Mouse (Mus musculus): ENCODE results near the gene Synpo2. TPM values are rescaled to one million over a fixed set of nuclear protein-coding genes. Genes with fewer than 3 reads are reported as not detected.

Synpo2 gene
- 1.4 and 1.7 TPM in 2 replicates for polyA plus RNA-seq (2015; fragmentation: Nextera tagmentation; extraction: Ambion mirVana)

DNA sequence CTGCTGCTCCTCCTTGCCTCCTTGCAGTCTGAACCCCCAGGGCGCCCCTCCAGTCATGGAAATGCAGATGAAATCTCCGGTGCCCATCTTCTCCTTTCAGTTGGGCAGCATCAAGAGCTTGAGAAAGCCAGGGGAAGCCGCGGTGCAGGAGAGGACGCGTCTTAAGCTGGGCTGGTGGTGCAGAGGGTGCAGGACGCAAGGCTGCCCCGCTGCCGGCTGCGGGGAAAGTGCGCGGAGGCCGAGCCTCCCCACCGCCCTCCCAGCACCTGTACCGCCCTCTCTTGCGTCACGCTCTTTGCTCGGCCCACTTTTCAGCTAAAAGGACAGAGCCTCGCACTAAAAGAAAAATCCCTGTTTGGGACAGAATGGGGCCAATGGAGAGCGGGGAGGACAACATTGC is at the start of gene Synpo2:
Gene Synpo2 (minus strand): TSS at position 229 of the 400 bp plus-strand sequence.
- Histone ChIP-seq H3K27ac (no peak within 1 kb of the TSS), H3K4me2 (peak within 1 kb of the TSS; percentile 81), H3K4me3 (peak within 1 kb of the TSS; percentile 50), H3K9me3 (no peaks in the 10 kb centered on the region), H3K36me3 (replicated peaks) (no peaks in the 10 kb centered on the region), H3K9ac (peak within 1 kb of the TSS; percentile 42), H3K4me1 (peaks cover 6% of the 10 kb centered on the region; the same call in 1 of the 2 replicates), H3K27me3 (replicated peaks) (peaks cover 7% of the 10 kb centered on the region)
- WGBS: under 1% methylated on average over 20 of the region's 20 CpGs
- ATAC-seq (replicated peaks): peak; percentile 82

DNA sequence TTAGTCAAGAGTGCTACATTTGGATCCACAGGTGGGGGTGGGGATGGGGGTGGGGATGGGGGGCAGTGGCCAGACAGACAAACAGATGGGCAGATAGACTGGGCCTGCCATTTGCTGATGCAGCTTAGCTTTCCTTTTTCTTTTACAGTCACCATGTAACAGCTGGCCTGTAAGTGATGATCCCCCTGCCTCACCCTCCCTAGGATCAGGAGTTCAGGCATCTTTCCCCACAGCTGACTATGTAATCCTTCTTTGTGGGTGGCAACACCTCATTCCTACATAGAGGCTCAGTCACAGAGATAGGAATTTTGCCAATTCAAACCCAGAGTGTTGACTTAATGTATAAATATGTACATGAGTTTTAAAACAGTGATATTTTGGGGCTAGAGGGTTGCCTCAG is 49.7 kb upstream of the Synpo2 start:
- Histone ChIP-seq H3K9ac (no peak overlapping the region), H3K4me1 (no peaks in the 10 kb centered on the region), H3K4me3 (no peak overlapping the region), H3K9me3 (no peaks in the 10 kb centered on the region), H3K27me3 (replicated peaks) (no peaks in the 10 kb centered on the region), H3K27ac (no peak overlapping the region), H3K36me3 (replicated peaks) (no peaks in the 10 kb centered on the region), H3K4me2 (no peak overlapping the region)
- no peak for ATAC-seq (replicated peaks)

- no peak overlapping the region for H3K4me2 ChIP-seq
- no peaks in the 10 kb centered on the region for H3K36me3 ChIP-seq (replicated peaks)
- H3K27me3 ChIP-seq (replicated peaks): no peaks in the 10 kb centered on the region
- H3K9me3 ChIP-seq: no peaks in the 10 kb centered on the region
- H3K27ac ChIP-seq: no peak overlapping the region
- H3K4me3 ChIP-seq: no peak overlapping the region
- H3K4me1 ChIP-seq: no peaks in the 10 kb centered on the region
- ATAC-seq (replicated peaks): no peak
- no peak overlapping the region for H3K9ac ChIP-seq
- WGBS: 95% methylated on average over 5 of the region's 5 CpGs
These were observed 48.3 kb upstream of the Synpo2 start for GRCm38 (mm10) chr3:123284284-123284683.

- H3K4me3 ChIP-seq: no peak overlapping the region
- no peaks in the 10 kb centered on the region for H3K27me3 ChIP-seq (replicated peaks)
- H3K9ac ChIP-seq: no peak overlapping the region
- H3K36me3 ChIP-seq (replicated peaks): no peaks in the 10 kb centered on the region
- 86% methylated on average over 12 of the region's 12 CpGs for WGBS
- no peak for ATAC-seq (replicated peaks)
- no peaks in the 10 kb centered on the region for H3K9me3 ChIP-seq
- H3K4me1 ChIP-seq: no peaks in the 10 kb centered on the region
- H3K27ac ChIP-seq: no peak overlapping the region
- H3K4me2 ChIP-seq: no peak overlapping the region
These were observed 47.1 kb upstream of the Synpo2 start for GRCm38 (mm10) chr3:123282866-123283615.

- peak overlapping the region; percentile 97 for H3K4me2 ChIP-seq
- WGBS: 0% methylated on average over 25 of the region's 25 CpGs
- peak overlapping the region; percentile 62 for H3K4me3 ChIP-seq
- H3K27me3 ChIP-seq (replicated peaks): peaks cover 10% of the 10 kb centered on the region; the same call in 1 of the 2 replicates
- no peaks in the 10 kb centered on the region for H3K36me3 ChIP-seq (replicated peaks)
- ATAC-seq (replicated peaks): peak; percentile 70
- peaks cover 8% of the 10 kb centered on the region; the same call in 1 of the 2 replicates for H3K4me1 ChIP-seq
- no peak overlapping the region for H3K27ac ChIP-seq
- no peaks in the 10 kb centered on the region for H3K9me3 ChIP-seq
- H3K9ac ChIP-seq: peak overlapping the region; percentile 51
These were observed 31.8 kb upstream of the Synpo2 start for GRCm38 (mm10) chr3:123267741-123268201.

DNA sequence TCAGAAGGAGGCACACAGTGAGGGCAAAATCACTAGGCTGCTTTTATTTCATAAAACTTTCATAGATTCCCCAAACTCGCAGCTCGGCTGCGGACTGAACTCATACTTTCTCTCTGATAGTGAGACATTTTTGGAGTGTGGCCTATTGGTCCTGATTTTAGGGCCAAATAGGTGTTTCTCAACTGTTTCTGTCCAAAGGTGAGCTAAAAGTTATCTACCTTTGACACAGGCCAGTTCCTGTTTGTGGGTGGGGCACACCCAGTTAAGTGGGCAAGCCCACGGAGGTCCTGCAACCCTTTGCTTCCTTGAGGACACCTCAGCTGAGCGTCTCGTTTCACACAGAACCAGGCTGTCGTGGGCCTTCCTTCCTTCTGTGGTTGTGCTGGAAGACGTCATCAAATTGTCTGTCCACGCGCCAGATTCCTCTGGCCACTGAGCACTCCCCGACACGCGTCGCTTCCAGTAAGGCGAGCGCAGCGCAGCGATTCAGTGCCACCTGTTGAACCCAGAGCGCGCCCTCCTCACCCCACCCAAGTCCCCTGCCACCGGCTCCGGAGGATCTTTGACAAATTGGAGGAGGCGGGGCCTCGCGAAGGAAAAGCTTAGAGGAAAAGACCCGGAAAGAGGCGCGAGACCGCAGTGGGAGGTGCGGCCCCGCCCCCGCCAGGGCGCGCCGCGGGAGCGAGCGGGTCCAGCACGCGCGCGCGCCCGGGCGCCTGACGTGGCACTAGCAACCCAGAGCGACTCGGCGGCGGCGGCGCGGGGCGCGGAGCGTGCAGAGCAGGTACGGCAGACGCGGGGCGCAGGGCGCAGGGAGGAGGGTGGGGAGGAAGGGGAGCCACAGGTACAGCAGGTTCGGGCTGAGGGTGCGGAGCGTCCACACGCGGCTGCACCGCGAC is 31.1 kb upstream of the Synpo2 start, which contains the start of gene Sec24d:
Gene Sec24d (plus strand): TSS at position 703 of the 899 bp plus-strand sequence.
- WGBS: 3% methylated on average over 67 of the region's 68 CpGs
- Histone ChIP-seq H3K27me3 (replicated peaks) (peaks cover 10% of the 10 kb centered on the region; the same call in 1 of the 2 replicates), H3K27ac (no peak within 1 kb of the TSS), H3K4me2 (peak within 1 kb of the TSS; percentile 97), H3K9ac (peak within 1 kb of the TSS; percentile 51), H3K9me3 (no peaks in the 10 kb centered on the region), H3K4me3 (peak within 1 kb of the TSS; percentile 62), H3K36me3 (replicated peaks) (no peaks in the 10 kb centered on the region), H3K4me1 (peaks cover 8% of the 10 kb centered on the region; the same call in 1 of the 2 replicates)
- peak; percentile 95 for ATAC-seq (replicated peaks)

GRCm38 (mm10) chr3:123264706-123265105 is 28.8 kb upstream of the Synpo2 start:
- Histone ChIP-seq H3K9me3 (no peaks in the 10 kb centered on the region), H3K36me3 (replicated peaks) (no peaks in the 10 kb centered on the region), H3K9ac (no peak overlapping the region), H3K27ac (no peak overlapping the region), H3K4me1 (peaks cover 8% of the 10 kb centered on the region; the same call in 1 of the 2 replicates), H3K4me3 (peak overlapping the region; percentile 20), H3K4me2 (peak overlapping the region; percentile 9; the same call in 1 of the 2 replicates), H3K27me3 (replicated peaks) (peaks cover 10% of the 10 kb centered on the region; the same call in 1 of the 2 replicates)
- 56% methylated on average over 6 of the region's 6 CpGs for WGBS
- ATAC-seq (replicated peaks): no peak

GRCm38 (mm10) chr3:123258709-123259108 is 22.8 kb upstream of the Synpo2 start:
- H3K9ac ChIP-seq: no peak overlapping the region
- H3K36me3 ChIP-seq (replicated peaks): no peaks in the 10 kb centered on the region
- H3K4me2 ChIP-seq: no peak overlapping the region
- no peaks in the 10 kb centered on the region for H3K9me3 ChIP-seq
- no peaks in the 10 kb centered on the region for H3K27me3 ChIP-seq (replicated peaks)
- 71% methylated on average over 4 of the region's 4 CpGs for WGBS
- ATAC-seq (replicated peaks): no peak
- H3K4me1 ChIP-seq: no peaks in the 10 kb centered on the region
- no peak overlapping the region for H3K27ac ChIP-seq
- H3K4me3 ChIP-seq: no peak overlapping the region

- H3K4me3 ChIP-seq: no peak overlapping the region
- H3K36me3 ChIP-seq (replicated peaks): no peaks in the 10 kb centered on the region
- no peaks in the 10 kb centered on the region for H3K27me3 ChIP-seq (replicated peaks)
- H3K27ac ChIP-seq: no peak overlapping the region
- no peaks in the 10 kb centered on the region for H3K9me3 ChIP-seq
- no peak overlapping the region for H3K4me2 ChIP-seq
- H3K4me1 ChIP-seq: no peaks in the 10 kb centered on the region
- no peak for ATAC-seq (replicated peaks)
- WGBS: 82% methylated on average over 11 of the region's 11 CpGs
- no peak overlapping the region for H3K9ac ChIP-seq
These were observed 20.5 kb upstream of the Synpo2 start for GRCm38 (mm10) chr3:123256181-123257101.

DNA sequence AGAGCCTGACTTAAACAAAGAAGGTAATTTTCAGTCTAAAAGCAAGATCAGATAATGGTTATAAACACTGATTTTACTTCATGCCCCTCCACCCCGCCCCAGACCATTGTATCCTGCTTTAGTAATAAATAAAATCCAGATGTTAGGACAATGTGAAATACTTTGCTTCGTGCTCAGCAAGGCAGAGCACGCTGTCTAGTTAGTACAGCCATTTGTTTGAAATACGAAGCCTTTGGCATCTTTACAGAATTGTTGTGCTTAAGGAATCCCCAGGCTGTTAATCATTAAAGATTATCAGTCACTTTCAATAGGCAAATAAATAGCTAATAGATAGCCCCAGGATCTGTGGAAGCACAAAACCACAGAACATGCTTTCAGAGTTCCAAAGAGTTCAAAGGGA is 9.7 kb upstream of the Synpo2 start:
- ATAC-seq (replicated peaks): no peak
- H3K9ac ChIP-seq: no peak overlapping the region
- no peaks in the 10 kb centered on the region for H3K4me1 ChIP-seq
- H3K4me2 ChIP-seq: no peak overlapping the region
- H3K27ac ChIP-seq: no peak overlapping the region
- H3K36me3 ChIP-seq (replicated peaks): no peaks in the 10 kb centered on the region
- H3K4me3 ChIP-seq: no peak overlapping the region
- WGBS: 71% methylated on average over 4 of the region's 4 CpGs
- H3K9me3 ChIP-seq: no peaks in the 10 kb centered on the region
- H3K27me3 ChIP-seq (replicated peaks): no peaks in the 10 kb centered on the region

DNA sequence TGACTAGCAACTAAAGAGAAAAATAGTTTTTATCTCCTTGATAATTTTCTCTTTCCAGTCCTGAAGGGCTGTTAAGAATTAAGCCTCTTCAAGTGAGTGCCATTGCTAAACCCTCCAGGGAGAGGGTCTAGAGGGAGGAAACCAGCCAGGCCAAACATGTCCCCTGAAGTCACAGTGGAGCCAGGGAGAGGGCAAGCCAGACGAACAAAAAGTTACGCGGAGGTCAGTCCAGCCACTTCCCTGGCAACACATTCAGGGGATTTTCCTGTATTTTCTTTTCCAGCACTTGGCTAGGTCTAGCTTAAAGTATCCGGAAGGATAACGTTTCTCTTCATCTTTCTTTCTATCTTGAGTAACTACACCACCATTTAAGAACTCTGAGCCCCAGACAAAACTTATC is 8.4 kb upstream of the Synpo2 start:
- Histone ChIP-seq H3K36me3 (replicated peaks) (no peaks in the 10 kb centered on the region), H3K27ac (no peak overlapping the region), H3K4me1 (no peaks in the 10 kb centered on the region), H3K9ac (no peak overlapping the region), H3K27me3 (replicated peaks) (no peaks in the 10 kb centered on the region), H3K4me2 (no peak overlapping the region), H3K4me3 (no peak overlapping the region), H3K9me3 (no peaks in the 10 kb centered on the region)
- 58% methylated on average over 5 of the region's 5 CpGs for WGBS
- ATAC-seq (replicated peaks): no peak
